Mouse (Mus musculus) midbrain, embryonic 10.5 days (tissue): Measurements from ENCODE around the gene Ly6g6d. TPM values are rescaled to one million over a fixed set of nuclear protein-coding genes. Genes with fewer than 3 reads are reported as not detected.

Source experiments
- DNase-seq: peaks from one replicate; pipeline ENCODE4 v3.0.0-alpha.2; 2017; ENCODE audit warnings: low spot score
- H3K27ac ChIP-seq: fragments of 300-500 bp; sonication (generic); replicated peaks from 2 replicates; pipeline ENCODE4 v1.5.1; 2016; ENCODE audit warnings: mild to moderate bottlenecking
- H3K27me3 ChIP-seq: fragments of 300-500 bp; sonication (generic); 2 replicates; pipeline ENCODE4 v1.6.1; 2016; ENCODE audit warnings: low read depth, mild to moderate bottlenecking; ENCODE audit not compliant: poor library complexity, severe bottlenecking
- H3K36me3 ChIP-seq: fragments of 300-500 bp; sonication (generic); 2 replicates; pipeline ENCODE4 v1.6.1; 2016; ENCODE audit warnings: mild to moderate bottlenecking, moderate library complexity
- H3K4me1 ChIP-seq: fragments of 300-500 bp; sonication (generic); 2 replicates; pipeline ENCODE4 v1.6.1; 2016
- H3K4me3 ChIP-seq: fragments of 300-500 bp; sonication (generic); 2 replicates; pipeline ENCODE4 v1.5.1; 2016; ENCODE audit warnings: mild to moderate bottlenecking, moderate library complexity
- H3K9me3 ChIP-seq: fragments of 300-500 bp; sonication (generic); replicated peaks from 2 replicates; pipeline ENCODE4 v1.6.1; 2016; ENCODE audit warnings: mild to moderate bottlenecking
- WGBS: fragments of 180-500 bp; shearing (Covaris S2); methylation state at CpG from one replicate; pipeline ENCODE4 v1.1.7; 2016; 5-methylcytosine and 5-hydroxymethylcytosine counted together
- polyA plus RNA-seq: library from polyadenylated mRNA; unstranded; fragments of >200 nt; fragmentation: Nextera tagmentation; extraction: Ambion mirVana; gene quantifications from 2 replicates; pipeline ENCODE4 v1.2.1, GENCODE M21; 2016

Gene Ly6g6d
- polyA plus RNA-seq, 1 experiment from 2014 or later: 3.5 TPM

DNA sequence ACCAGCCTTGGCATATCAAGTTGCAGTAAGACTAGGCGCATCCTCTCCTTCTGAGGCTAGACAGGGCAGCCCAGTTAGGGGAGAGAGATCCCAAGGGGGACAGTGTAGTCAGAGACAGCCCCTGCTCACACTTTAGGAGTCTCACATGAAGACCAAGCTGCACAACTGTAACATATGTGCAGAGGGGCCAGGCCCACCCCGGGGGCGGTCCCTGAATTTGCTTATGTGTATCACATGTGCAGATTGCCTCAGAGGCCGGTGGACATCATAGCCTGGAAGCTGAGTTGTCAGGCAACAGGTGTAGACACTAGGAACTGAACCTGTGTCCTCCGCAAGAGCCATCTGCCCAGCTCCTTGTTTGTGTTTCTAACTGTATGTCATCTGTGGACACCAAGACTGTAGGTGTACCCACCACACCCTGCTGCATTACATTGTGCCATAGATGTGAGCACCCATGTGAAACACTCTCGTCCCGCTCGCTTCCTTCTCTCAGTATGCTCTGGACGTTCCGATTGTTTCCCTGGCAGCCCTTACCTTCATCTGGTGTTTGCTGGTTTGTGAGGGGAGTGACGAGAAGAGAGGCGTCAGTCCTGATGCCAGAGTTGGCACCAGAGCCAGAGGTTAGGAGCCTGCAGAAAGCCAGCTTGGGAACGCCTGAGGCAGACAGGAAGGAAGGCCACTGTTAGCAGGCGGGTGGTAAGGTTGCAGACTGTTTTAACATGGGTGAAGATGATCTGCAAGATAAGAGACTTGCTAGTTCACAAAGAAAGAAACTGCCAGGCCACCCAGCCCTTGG, 14.7 kb upstream of the Ly6g6d start:
- no peak overlapping the region for H3K4me3 ChIP-seq
- no peaks in the 10 kb centered on the region for H3K9me3 ChIP-seq
- WGBS: 91% methylated on average over 14 of the region's 14 CpGs
- H3K4me1 ChIP-seq: peaks cover 14% of the 10 kb centered on the region
- peaks cover 73% of the 10 kb centered on the region for H3K36me3 ChIP-seq
- H3K27ac ChIP-seq: no peak overlapping the region
- H3K27me3 ChIP-seq: no peaks in the 10 kb centered on the region
- DNase-seq: no peak

DNA sequence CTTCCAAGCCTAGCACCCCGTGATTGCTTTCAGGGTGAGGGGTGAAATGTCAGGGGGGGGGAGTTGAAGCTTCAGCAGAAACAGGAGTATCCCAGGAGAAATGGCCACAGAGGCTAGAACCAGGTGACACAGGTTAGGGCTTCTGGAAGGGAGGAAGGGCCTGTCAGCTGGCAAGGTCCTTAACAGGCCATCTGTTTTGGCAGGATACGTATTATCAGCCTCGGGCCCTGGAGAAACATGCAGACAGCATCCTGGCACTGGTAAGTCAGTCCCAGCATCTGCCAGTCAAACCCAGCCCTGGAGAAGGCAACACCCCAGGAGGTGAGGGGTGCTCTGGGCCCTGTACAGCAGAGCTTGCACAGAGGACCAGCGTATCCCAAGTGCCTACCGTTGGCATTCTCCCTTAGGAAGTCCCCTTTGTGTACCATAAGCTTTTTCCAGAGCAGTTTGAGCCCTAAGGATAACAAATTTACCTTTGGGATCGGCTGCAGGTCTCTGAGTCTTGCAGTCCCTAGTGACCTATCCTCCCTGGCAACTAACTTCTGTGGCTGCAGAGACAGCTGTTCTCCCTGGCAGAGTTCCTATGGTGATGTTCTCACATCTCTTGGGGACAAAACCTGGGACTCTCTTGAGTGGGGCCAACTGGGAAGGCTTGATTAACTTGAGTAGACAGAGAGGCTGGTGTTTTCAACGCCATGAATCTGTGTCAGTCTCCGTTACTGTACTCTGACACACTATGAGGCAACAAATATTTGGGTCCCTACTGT, 12.5 kb upstream of the Ly6g6d start:
- Histone ChIP-seq H3K9me3 (no peaks in the 10 kb centered on the region), H3K36me3 (peaks cover 50% of the 10 kb centered on the region), H3K4me3 (peak overlapping the region; percentile 82), H3K4me1 (peaks cover 14% of the 10 kb centered on the region), H3K27ac (peak overlapping the region; percentile 99; the same call in 1 of the 2 replicates), H3K27me3 (no peaks in the 10 kb centered on the region)
- WGBS: 81% methylated on average over 8 of the region's 8 CpGs
- DNase-seq: no peak

DNA sequence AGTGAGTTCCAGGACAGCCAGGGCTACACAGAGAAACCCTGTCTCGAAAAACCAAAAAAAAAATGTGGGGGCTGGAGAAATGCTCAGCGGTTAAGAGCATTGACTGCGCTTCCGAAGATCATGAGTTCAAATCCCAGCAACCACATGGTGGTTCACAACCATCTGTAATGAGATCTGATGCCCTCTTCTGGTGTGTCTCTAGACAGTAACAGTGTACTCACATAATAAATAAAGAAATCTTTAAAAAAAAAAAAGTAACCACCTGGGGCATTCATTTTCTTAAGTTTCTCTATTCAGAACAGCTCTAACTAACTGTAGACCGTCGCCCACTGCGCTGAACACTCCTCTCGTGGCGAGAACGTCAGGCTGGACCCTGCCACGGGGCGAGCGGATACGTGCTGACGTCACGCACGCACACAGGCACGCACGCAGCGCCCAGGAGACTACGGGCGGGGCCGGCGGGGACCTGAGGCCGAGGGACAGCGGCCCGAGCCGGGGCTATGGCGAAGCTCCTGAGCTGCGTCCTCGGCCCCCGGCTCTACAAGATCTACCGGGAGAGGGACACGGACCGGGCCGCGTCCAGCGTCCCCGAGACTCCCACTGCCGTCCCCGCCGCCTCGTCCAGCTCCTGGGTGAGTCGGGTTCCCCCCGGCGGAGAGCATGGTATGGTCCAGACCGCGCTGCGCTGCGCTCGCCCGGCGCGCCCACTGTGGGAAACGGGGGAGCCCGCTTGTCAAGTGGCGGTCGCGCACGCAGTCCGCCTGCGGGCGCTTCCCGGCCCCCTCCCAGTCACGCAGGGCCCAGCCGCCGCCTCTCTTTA, 11.2 kb upstream of the Ly6g6d start, which contains the start of gene Abhd16a:
Gene Abhd16a (plus strand): TSS at position 439 of the 820 bp plus-strand sequence.
- H3K27me3 ChIP-seq: no peaks in the 10 kb centered on the region
- H3K4me1 ChIP-seq: peaks cover 14% of the 10 kb centered on the region
- H3K4me3 ChIP-seq: peak within 1 kb of the TSS; percentile 82
- H3K36me3 ChIP-seq: peaks cover 37% of the 10 kb centered on the region
- WGBS: 3% methylated on average over 67 of the region's 67 CpGs
- no peaks in the 10 kb centered on the region for H3K9me3 ChIP-seq
- DNase-seq: peak; percentile 95
- H3K27ac ChIP-seq: peak within 1 kb of the TSS; percentile 99

DNA sequence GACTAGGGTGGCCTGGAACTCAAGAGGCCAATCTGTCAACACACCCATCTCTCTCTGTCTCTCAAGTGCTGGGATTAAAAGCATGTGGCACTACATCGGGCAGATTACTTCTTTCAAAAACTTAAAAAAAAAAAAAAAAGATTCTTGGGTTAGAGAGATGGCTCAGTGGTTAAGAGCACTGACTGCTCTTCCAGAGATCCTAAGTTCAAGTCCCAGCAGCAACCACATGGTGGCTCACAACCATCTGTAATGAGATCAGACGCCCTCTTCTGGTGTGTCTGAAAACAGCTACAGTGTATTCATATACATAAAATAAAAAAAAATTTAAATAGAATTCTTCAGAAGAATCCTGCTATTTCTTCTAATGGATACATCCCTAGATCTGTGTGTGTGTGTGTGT, 10.3 kb upstream of the Ly6g6d start:
- 57% methylated on average over 2 of the region's 2 CpGs for WGBS
- Histone ChIP-seq H3K27me3 (no peaks in the 10 kb centered on the region), H3K4me3 (no peak overlapping the region), H3K36me3 (peaks cover 28% of the 10 kb centered on the region), H3K9me3 (no peaks in the 10 kb centered on the region), H3K4me1 (peaks cover 14% of the 10 kb centered on the region), H3K27ac (no peak overlapping the region)
- DNase-seq: no peak

DNA sequence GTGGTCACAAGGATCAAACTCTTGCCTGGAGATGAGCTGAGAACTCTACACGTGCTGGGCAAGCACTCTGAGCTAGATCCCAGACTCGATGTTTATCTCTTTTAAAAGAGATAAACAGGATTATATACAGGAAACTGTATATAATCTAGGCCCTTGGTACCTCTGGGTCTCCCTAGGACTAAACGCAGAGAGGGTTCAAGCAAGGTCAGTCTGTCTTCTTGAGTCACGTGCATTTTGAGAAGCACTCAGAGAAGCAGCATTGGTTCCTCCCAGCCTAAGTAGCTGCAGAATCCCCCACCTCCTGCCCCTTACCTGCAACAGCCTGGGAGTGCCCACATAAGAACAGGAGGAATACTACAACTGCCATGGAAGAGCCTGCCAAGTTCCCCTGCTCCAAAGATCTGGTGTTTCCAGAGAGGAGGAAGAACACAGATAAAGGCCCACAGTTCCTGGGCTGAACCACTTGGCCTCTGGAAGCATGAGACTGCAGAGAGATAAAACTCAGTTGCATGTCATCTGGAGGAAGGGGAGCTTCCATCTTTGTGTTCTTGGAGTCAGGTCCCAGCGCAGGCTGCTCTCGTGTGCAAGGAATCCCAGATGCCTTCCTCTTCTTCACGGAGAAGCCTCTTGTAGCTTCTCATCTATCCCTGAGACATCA, 7.5 kb upstream of the Ly6g6d start, which contains the start of gene Ly6g6f:
Gene Ly6g6f (minus strand): TSS at position 403 of the 658 bp plus-strand sequence.
- H3K27me3 ChIP-seq: no peaks in the 10 kb centered on the region
- H3K4me1 ChIP-seq: peaks cover 10% of the 10 kb centered on the region
- DNase-seq: no peak
- H3K4me3 ChIP-seq: no peak within 1 kb of the TSS
- peaks cover under 1% of the 10 kb centered on the region; the same call in 1 of the 2 replicates for H3K36me3 ChIP-seq
- no peak within 1 kb of the TSS for H3K27ac ChIP-seq
- no peaks in the 10 kb centered on the region for H3K9me3 ChIP-seq
- 86% methylated on average over 7 of the region's 7 CpGs for WGBS

DNA sequence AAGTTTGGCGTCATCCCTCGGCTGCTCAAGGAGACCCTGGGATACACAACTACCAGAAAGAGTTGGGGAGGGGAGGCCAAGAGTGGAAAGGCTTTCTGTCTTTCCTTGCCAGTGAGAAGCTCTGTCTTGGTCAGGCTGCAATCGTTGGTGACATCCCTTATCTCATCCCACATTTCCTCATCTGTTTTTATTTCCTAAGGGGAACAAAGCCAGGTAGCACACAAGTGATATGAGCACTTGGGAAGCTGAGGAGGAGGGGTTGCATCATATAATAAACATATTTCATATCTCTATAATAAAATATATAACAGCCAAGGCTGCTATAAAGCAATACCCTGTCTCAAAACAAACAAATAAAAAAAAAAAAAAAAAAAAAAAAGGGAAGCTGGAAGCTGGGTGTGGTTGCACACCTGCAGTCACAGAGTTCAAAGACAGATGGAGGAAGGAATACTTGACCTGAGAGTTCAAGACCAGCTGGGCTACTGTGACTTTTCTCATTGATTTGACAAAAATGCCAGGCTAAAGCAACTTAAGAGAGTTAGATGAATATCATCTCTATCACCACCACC, 6.1 kb upstream of the Ly6g6d start:
- no peaks in the 10 kb centered on the region for H3K9me3 ChIP-seq
- H3K27me3 ChIP-seq: 0 out of 2 replicates have a peak, but pooled peaks cover under 1% of the 10 kb centered on the region
- H3K4me3 ChIP-seq: no peak overlapping the region
- DNase-seq: no peak
- H3K4me1 ChIP-seq: peaks cover 3% of the 10 kb centered on the region; the same call in 1 of the 2 replicates
- H3K27ac ChIP-seq: no peak overlapping the region
- H3K36me3 ChIP-seq: no peaks in the 10 kb centered on the region
- 86% methylated on average over 3 of the region's 3 CpGs for WGBS

DNA sequence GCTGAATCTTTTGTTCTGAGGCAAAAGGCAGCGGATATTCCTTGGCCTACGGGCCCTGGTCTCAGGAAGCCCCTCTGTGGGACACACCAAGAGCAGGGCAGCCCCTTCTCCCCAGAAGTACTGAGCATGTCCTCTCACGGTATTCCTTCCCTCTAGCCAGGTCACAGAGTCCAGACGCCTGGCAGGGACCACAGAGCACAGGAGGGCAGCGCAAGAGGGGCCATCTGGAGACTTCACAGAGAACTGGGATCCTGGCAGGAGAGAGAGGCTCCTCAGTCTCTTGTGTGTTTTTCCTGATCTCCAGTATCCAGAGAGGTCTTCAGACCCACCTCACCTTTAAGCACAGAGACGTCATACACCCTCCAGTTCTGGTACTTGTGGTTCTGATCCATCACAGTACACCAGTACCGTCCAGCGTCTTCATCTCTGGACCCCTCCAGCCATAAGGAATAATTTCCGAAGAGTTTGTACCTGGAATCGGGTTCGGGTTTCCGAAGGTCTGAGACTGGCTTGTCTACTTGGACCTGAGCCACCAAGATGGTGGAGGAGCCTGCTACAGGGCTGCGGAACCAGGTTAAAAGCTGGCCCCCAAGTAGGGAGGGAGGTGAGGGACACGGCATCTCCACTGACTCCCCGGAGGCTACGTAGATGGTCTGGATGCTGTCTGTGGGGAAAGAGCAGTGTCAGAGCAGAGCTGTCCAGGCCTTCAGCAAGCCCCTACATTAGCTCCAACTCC, 5.1 kb upstream of the Ly6g6d start:
- no peak overlapping the region for H3K4me3 ChIP-seq
- no peaks in the 10 kb centered on the region for H3K9me3 ChIP-seq
- H3K4me1 ChIP-seq: peaks cover 6% of the 10 kb centered on the region
- H3K36me3 ChIP-seq: no peaks in the 10 kb centered on the region
- peaks cover 11% of the 10 kb centered on the region; the same call in 1 of the 2 replicates for H3K27me3 ChIP-seq
- no peak overlapping the region for H3K27ac ChIP-seq
- DNase-seq: no peak
- WGBS: 90% methylated on average over 16 of the region's 16 CpGs

DNA sequence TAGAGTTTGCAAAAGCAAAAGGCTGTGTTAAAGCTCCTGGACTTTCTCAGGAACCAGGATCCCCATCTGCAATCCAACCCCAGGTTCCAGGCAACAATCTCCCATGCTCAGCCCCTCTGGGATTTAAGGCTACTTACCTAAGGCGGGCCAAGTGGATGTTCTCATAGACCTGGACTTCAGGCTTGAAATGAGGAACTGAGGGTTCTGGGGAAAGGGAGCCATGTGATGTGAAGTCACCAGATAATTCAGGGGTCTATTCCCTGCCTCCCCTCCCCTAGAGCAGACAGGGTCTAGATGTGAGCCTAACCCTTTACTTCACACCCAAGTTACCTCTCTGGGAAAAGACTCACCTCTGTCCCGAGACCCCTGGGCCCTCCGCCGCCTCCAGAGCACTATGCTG, 2.8 kb upstream of the Ly6g6d start:
- 79% methylated on average over 4 of the region's 4 CpGs for WGBS
- H3K36me3 ChIP-seq: no peaks in the 10 kb centered on the region
- DNase-seq: no peak

DNA sequence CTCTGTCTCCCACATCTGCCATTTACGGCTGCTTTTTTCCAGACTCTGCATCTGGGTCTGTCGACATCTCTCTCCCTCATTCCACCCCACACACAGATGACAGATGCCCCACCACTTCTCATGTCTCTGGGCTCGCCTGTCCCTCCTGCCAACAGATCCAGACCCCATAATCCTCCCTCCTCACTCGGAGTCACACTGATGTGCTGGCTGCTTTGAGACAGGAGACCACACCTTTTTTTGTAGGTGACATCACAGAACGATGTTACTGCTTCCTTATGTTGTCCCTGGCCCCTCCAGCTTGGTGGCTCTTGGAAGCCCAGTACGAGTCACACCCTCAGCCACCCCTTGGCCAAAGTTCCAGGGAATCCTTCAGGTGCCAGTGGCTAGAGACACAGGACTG, 2.4 kb upstream of the Ly6g6d start:
- 75% methylated on average over 6 of the region's 6 CpGs for WGBS
- H3K36me3 ChIP-seq: no peaks in the 10 kb centered on the region
- DNase-seq: no peak
- H3K4me3 ChIP-seq: no peak overlapping the region
- peaks cover 23% of the 10 kb centered on the region for H3K27me3 ChIP-seq
- peaks cover 28% of the 10 kb centered on the region for H3K4me1 ChIP-seq
- no peaks in the 10 kb centered on the region for H3K9me3 ChIP-seq
- H3K27ac ChIP-seq: no peak overlapping the region

More for the DNA sequence above, 2.8 kb upstream of the Ly6g6d start:
- Histone ChIP-seq H3K4me3 (no peak overlapping the region), H3K9me3 (no peaks in the 10 kb centered on the region), H3K27ac (no peak overlapping the region), H3K27me3 (peaks cover 23% of the 10 kb centered on the region), H3K4me1 (peaks cover 28% of the 10 kb centered on the region)

DNA sequence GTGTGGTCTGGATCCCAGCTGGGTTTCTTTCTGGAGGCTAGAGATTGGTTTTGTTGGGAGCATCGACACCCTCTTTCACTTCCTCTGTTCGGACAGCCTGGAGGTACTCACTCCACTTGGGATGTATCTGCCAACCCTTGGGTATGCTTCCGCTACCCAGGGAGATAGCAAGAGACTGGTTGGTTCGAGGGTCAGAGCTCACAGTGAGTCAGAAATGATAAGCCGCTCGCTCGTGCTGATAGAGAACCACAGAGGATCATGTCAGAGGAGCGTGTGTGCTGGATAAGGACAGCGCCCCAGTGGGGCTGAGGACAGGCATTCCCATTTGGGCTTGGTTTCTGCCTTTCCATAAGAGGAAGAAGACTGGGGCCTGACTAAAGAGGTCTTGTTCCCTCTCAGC, 1.9 kb upstream of the Ly6g6d start:
- Histone ChIP-seq H3K27me3 (peaks cover 23% of the 10 kb centered on the region), H3K4me1 (peaks cover 28% of the 10 kb centered on the region), H3K9me3 (no peaks in the 10 kb centered on the region), H3K36me3 (no peaks in the 10 kb centered on the region), H3K4me3 (no peak overlapping the region), H3K27ac (no peak overlapping the region)
- DNase-seq: no peak
- 69% methylated on average over 9 of the region's 9 CpGs for WGBS

DNA sequence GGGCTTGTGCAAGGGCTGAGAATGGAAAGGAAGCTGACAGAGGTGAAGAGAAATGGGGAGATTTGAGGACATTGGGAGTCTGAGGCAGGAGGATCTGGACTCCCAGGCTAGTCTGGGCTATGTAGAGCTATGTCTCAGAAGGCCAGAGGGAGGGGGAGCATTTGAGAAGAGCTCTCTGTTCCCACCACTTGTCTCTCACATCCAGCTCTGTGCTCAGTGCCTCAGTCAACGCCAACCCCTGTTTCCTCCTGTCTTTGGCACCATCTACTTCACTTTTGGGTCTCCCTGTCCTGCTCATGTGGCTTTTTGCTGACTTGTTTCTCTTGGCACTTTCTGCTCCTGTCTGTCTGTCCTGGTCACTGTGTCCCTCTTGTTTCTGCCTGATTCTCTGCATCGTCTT, 580 bp downstream of the Ly6g6d start:
- Histone ChIP-seq H3K4me3 (peak overlapping the region; percentile 45), H3K9me3 (no peaks in the 10 kb centered on the region), H3K4me1 (peaks cover 28% of the 10 kb centered on the region), H3K36me3 (no peaks in the 10 kb centered on the region), H3K27me3 (peaks cover 23% of the 10 kb centered on the region), H3K27ac (peak overlapping the region; percentile 79)
- no peak for DNase-seq
- 55% methylated on average over 2 of the region's 2 CpGs for WGBS
